Mouse (Mus musculus) cerebral cortex, adult 2 months (tissue): Measurements from ENCODE around the gene Ttll7.

Experiments used
- WGBS: fragments of 180-500 bp; shearing (Covaris S2); methylation state at CpG from one replicate; pipeline ENCODE4 v1.1.7; 2018; 5-methylcytosine and 5-hydroxymethylcytosine counted together

The Ttll7 gene

DNA sequence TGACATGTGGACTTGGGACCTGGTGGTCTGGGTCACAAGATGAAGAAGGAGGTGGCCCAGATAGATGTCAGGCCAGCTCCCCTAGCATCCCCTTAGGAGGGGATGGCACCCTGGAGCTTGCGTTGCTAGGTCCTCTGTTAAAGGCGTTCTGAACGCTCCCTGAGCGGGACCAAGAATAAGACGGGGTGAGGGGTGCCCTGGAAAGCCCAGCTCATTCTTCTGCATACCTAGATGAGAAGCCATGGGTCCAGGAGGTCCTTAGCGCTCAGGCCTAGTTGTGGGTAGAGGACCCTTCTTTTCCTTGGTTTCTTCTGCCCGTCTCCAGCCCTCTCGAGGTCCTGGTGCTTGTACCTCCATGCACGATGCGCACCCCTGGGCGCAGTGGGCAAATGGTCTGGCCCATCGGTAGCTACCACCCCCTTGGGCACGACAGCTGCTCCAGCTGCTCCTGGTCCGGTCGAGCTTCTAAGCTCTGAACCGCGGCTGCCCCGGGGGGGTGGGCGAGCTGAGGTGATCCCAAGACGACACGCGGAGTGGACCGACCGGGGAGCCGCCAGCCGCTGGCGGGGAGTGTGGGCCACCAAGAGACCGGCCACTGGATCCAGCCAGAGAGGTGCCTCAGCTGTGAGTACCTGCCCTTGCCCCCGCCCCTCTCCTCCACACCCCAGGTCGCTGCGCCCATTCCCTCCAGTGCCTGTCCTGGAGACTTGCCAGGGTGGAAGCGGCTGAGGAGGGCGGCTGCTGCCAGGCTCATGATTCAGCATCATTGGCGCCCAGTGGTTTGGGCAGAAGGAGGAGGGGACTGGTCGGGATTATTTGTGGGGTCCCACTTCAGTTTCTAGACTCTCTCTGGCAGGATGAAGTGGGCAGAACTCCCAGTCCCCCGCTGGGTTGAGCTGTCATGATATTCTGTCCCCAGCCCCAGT lies at the start of gene Ttll7:
Ttll7 (plus strand) TSS at position 402 of the 926 bp plus-strand sequence.
- 1% methylated on average over 36 of the region's 36 CpGs for WGBS

GRCm38 (mm10) chr3:146812041-146812878 lies 39.9 kb upstream of the Ttll7 start:
- under 1% methylated on average over 60 of the region's 60 CpGs for WGBS

GRCm38 (mm10) chr3:146812901-146813393 lies 39.2 kb upstream of the Ttll7 start, which contains the start of gene Prkacb:
Gene Prkacb, minus strand, starts transcription at chr3:146812990.
- WGBS, result under 1% methylated on average over 57 of the region's 60 CpGs

DNA sequence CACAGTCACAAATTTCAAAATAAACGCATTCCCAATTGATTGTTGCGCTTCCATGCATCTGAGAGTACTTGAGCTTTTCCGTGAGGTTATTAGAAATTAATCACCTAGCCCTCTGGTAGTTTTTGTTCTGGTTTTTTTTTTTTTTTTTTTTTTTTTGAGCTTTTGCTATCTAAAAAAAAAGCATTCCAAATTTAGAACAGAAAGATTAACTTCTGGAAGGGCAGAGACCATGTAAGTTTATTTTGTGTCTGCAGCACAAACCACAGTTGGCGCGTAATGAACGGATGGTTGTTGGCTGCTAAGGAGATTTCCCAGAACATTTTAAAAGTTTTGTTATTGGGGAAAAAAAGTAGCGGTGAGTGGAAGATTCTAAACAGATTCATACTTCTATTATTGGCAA lies 38.5 kb upstream of the Ttll7 start:
- 46% methylated on average over 7 of the region's 7 CpGs for WGBS

GRCm38 (mm10) chr3:146820718-146821117 lies 31.4 kb upstream of the Ttll7 start:
- WGBS, result 76% methylated on average over 4 of the region's 4 CpGs

- WGBS, result 39% methylated on average over 3 of the region's 3 CpGs
These were observed 9.4 kb upstream of the Ttll7 start for GRCm38 (mm10) chr3:146842766-146843165.

- WGBS, result 68% methylated on average over 6 of the region's 6 CpGs
These were observed 8.7 kb upstream of the Ttll7 start for GRCm38 (mm10) chr3:146843470-146843869.

- WGBS, result 85% methylated on average over 5 of the region's 5 CpGs
These were observed 5.9 kb upstream of the Ttll7 start for GRCm38 (mm10) chr3:146846237-146846636.

GRCm38 (mm10) chr3:146848112-146848511 lies 4.1 kb upstream of the Ttll7 start:
- WGBS, result 83% methylated on average over 8 of the region's 8 CpGs

- 70% methylated on average over 7 of the region's 7 CpGs for WGBS
These were observed 2.8 kb upstream of the Ttll7 start for GRCm38 (mm10) chr3:146849360-146849759.

DNA sequence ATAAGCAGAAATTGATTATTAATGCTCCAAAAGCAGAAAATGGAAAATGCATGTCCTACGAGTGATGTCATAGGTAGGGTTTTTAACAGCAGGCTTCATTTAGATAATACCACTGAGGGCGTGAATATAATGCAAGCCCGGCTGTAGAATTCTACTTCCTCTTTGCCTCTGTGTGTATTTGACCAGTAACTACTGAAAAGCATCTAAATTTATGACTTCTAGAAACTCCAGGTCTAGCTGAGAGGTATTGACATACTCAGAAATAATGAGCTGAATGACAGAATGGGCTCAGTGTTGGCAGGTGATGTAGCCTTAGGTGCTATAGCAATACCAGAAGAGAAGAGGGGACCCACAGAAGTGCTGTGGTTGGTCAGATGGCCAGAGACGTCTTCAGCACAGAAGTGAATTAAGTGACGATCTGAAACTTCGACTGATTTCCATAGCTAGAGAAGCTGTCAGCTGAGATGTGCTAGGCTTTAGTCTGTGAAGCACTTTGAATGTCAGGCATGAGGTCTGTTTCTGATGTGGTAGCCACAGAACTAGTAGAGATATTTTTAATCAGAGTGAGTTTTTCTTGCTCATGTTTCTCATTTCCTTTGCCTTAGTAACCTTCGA lies 2.4 kb downstream of the Ttll7 start:
- 46% methylated on average over 7 of the region's 7 CpGs for WGBS

GRCm38 (mm10) chr3:146857373-146857772 lies 5.2 kb downstream of the Ttll7 start:
- 35% methylated on average over 10 of the region's 10 CpGs for WGBS

DNA sequence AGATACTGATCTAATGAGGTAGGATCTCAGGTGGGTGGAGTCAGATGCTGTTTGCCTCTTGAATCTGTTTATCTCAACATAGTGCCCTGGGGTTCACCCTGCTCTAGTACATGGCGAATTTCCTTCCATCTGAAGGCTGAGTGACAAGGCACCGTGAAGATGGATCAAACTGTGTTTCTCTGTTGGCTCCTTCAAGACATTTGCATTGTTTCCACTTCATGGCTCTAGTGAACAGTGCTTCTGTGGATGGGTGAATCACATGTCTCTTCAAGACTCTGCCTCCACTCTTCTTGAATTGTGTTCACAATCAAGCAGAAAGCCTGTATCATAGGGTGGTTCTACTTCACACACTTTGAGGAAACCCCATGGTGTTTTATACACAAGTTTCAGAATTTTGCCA lies 8.1 kb downstream of the Ttll7 start:
- WGBS, result 67% methylated on average over 2 of the region's 2 CpGs

- WGBS, result 47% methylated on average over 4 of the region's 4 CpGs
These were observed 14.4 kb downstream of the Ttll7 start for GRCm38 (mm10) chr3:146866563-146866962.

DNA sequence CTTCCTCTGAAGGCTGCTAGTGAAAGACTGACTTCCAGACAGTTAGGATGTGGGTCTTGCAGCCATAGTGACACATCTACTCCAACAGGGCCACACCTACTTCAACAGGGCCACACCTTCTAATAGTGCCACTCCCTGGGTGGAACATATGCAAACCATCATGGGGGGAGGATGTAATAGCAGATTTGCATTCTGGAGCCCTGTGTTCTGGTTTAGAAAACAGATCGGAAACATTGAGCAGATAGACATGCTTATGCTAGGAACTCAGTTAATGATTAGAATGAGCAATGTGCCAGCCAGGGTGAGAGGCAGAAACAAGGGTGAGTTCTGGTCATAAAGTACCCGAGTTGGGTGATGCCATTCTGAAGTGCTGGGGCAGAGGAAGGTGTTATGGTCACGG lies 19.8 kb downstream of the Ttll7 start:
- 81% methylated on average over 3 of the region's 3 CpGs for WGBS

GRCm38 (mm10) chr3:146875929-146876328 lies 23.8 kb downstream of the Ttll7 start:
- 53% methylated on average over 2 of the region's 2 CpGs for WGBS

DNA sequence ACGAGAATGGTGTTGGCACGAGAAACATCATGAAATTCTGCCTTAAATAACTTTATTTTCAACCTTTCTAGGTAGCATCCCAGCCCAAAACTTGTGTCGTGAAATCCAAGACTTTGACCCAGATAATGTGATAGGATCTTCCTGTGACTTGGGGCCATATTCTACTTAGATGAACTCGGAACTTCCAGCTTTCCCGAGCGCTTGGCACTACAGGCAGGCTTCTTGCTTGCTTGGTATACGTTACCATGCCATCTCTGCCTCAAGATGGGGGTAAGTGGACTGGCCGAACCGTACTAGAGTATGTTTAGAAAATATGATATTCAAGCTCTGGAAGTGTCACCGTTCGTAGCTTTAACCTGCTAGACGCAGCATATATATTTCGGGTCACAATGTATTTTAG lies 41.8 kb downstream of the Ttll7 start:
- 80% methylated on average over 13 of the region's 13 CpGs for WGBS

DNA sequence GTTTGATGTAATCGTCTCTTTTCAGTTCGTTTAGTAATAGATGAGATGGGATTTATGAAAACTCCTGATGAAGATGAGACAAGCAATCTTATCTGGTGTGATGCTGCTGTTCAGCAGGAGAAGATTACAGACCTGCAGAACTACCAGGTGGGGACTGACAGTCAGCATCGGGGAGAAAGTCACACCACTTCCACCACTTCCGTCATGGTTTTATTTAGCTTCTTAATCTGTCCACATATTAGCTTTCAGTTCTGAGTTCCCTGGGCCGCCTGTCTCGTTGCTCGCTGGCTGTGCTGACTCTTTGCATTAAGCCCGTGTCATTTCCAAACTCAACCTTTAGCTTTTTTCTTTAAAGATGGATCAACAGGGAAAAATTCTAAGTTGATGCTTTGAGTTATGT lies 44.4 kb downstream of the Ttll7 start:
- 81% methylated on average over 8 of the region's 8 CpGs for WGBS

- WGBS, result 78% methylated on average over 3 of the region's 3 CpGs
These were observed 47.9 kb downstream of the Ttll7 start for GRCm38 (mm10) chr3:146900094-146900493.

DNA sequence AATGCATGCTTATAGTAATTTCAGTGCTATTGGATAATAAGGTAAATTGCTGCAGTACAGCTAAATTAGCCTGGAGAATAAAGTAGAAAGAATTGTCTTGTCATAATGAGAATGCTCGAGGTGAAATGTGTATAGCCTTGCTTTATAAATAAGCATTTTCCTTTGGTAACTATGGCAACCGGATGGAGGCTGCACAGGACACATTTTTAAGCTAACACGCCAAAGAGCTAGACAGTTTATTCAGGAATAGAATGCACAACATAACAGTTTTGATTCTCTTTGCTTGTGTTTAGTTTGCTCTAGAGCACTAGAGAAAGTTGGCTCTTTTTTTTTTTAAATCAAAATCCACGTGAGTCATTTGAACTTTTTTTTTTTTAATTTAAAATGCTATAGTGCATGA lies 49.6 kb downstream of the Ttll7 start:
- 33% methylated on average over 4 of the region's 4 CpGs for WGBS

- 87% methylated on average over 3 of the region's 3 CpGs for WGBS
These were observed 53.4 kb downstream of the Ttll7 start for GRCm38 (mm10) chr3:146905606-146906005.

DNA sequence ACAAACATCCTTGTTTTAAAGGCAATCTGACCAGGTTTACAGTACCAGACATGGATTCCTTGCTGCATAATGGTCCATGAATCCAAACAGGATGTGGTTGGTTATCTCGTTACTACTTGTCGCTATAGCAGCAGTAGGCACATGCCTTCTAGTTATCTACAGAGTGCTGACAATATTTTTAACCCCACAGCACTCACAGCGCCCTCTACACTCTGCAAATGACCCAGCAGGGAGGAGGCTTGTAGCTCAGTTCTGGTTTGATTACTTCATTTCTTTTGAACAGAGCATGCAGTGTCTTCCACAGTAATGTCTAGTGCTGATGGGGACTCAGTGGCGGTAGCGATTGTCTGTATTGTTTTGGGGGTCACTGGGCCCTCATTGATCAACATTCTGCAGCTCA lies 56.8 kb downstream of the Ttll7 start:
- WGBS, result 78% methylated on average over 5 of the region's 5 CpGs
